In the genomic region with DNA sequence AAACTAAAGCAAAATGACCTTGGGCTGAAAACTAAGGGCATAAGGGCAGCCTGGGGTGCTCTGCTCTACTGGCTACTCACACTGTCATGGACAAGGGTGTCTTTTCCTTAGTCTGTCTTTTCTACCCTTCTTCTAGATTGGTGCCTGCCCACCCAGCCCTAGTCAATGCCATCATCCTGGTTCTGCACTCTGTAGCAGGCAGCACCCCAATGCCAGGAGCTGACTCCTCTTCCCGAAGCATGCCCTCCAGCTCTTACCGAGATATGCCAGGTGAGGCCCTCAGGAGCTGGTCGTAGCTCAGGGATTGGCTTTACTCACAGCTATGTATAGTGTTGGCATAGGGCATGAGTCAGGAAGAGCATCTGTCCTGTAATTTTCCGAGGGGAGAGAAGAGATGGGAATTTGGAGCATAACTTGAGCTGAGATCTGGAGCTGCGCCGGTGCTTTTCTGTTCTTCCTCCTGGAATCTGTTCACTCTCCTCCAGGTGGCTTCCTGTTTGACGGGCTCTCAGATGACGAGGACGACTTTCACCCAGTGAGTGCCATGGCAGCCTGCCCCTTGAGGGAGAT, we compare ENCODE assay signal across 17 mouse cellular contexts. TPM values are rescaled to one million over a fixed set of nuclear protein-coding genes. Genes with fewer than 3 reads are reported as not detected.
A peak's percentile ranks its signal among the peaks of the same experiment; 100 is the strongest.
DNase-seq lines count a peak whose midpoint lies in the region; ATAC-seq lines count a peak whose summit lies in the region.
"Had no signal": no experiment of that assay in that cellular context is flagged by ENCODE, and none has a peak within 500 bp of the region (broad histone marks: within the 10 kb centered on the region; RNA-seq: fewer than 3 reads in every experiment).

No protein-coding gene starts in this region.

- ATAC-seq in frontal cortex, adult (ENCODE audit: low TSS enrichment): peak; percentile 77
- ATAC-seq: forebrain, embryonic 14.5 days; hindbrain, postnatal 0 days; intestine, embryonic 16.5 days; lung, postnatal 0 days had no signal

- no peak for DNase-seq in frontal cortex, postnatal 14 days (ENCODE audit: low spot score in 2 of 2)
- peak; percentile 51 for DNase-seq in right cerebral cortex, adult 18-20 months
- no peak for DNase-seq in right cerebral cortex, postnatal 25 days
- peak; percentile 90 for DNase-seq in cerebellum, adult 9-11 months
- DNase-seq in gastrocnemius, adult 18-20 months (ENCODE audit: low spot score): no peak
- DNase-seq in Muller cell, postnatal 12 days (ENCODE audit: inconsistent ontology term): no peak
- DNase-seq: adrenal gland, postnatal 10 days; gastrocnemius, postnatal 36 days; heart, adult 2 months; heart, postnatal 14 days; kidney, adult 9 months; kidney, postnatal 14 days had no signal

RNA-seq across cellular contexts. Expression of a gene that starts 10.8 kb away (rescaled TPM):
- 10 to 100 TPM; 87.4 to 95.1 TPM for total RNA-seq in gastrocnemius, adult 18-20 months (2021)

RNA-seq across cellular contexts. Expression of a gene that starts 18.3 kb away (rescaled TPM):
- 10 to 100 TPM; 10.6 to 13.0 TPM for total RNA-seq in gastrocnemius, adult 18-20 months (2021)

Comparison
In these comparisons a context has a peak if more than half of its experiments do, and no peak if none do; other contexts are left out.
1. DNase-seq: peak in right cerebral cortex, adult 18-20 months (single experiment) and cerebellum, adult 9-11 months (single experiment); none in frontal cortex, postnatal 14 days (0 of 2), right cerebral cortex, postnatal 25 days (single experiment), gastrocnemius, adult 18-20 months (single experiment) and Muller cell, postnatal 12 days (single experiment).